Mouse (Mus musculus) heart, embryonic 14.5 days (tissue): ENCODE results near the gene Pold2. TPM values are rescaled to one million over a fixed set of nuclear protein-coding genes. Genes with fewer than 3 reads are reported as not detected.
A peak's percentile ranks its signal among the peaks of the same experiment; 100 is the strongest.

ENCODE experiments used
- ATAC-seq: fragments of 200-750 bp; cut with Nextera tagmentation; 2 replicates; pipeline ENCODE4 v1.8.0; 2017; ENCODE audit warnings: low read depth, moderate TSS enrichment; ENCODE audit not compliant: insufficient number of reproducible peaks, insufficient read depth, low FRiP score
- H3K27ac ChIP-seq, 2 experiments: fragments of 200-500 bp in 1 of 2; fragments of 300-500 bp in 1 of 2; sonication (generic) in 1 of 2; replicated peaks in 1 of 2; 2 replicates each; pipeline ENCODE4 v1.5.1; 2012 to 2014; ENCODE audit warnings: low read depth in 2 of 2, low read length in 2 of 2, control low read depth in 1 of 2, mild to moderate bottlenecking in 1 of 2, mixed read lengths in 1 of 2; ENCODE audit not compliant: control insufficient read depth in 1 of 2, insufficient read depth in 1 of 2
- H3K27me3 ChIP-seq: fragments of 300-500 bp; sonication (generic); 2 replicates; pipeline ENCODE4 v1.6.1; 2014; ENCODE audit warnings: mild to moderate bottlenecking, low read length, control low read depth; ENCODE audit not compliant: control insufficient read depth, insufficient read depth
- H3K36me3 ChIP-seq: fragments of 300-500 bp; sonication (generic); 2 replicates; pipeline ENCODE4 v1.6.1; 2014; ENCODE audit warnings: mild to moderate bottlenecking, control low read depth, low read length, mixed read lengths; ENCODE audit not compliant: control insufficient read depth, insufficient read depth
- H3K4me1 ChIP-seq, 2 experiments: fragments of 200-500 bp in 1 of 2; fragments of 300-500 bp in 1 of 2; sonication (generic) in 1 of 2; 2 replicates each; pipeline ENCODE4 v1.6.1; 2012 to 2014; ENCODE audit warnings: low read length in 2 of 2, control low read depth in 1 of 2, mixed read lengths in 1 of 2; ENCODE audit not compliant: control insufficient read depth in 2 of 2, insufficient read depth in 2 of 2
- H3K4me2 ChIP-seq: fragments of 300-500 bp; sonication (generic); 2 replicates; pipeline ENCODE4 v1.6.1; 2014; ENCODE audit warnings: mild to moderate bottlenecking, low read length
- H3K4me3 ChIP-seq, 2 experiments: fragments of 200-500 bp in 1 of 2; fragments of 300-500 bp in 1 of 2; sonication (generic) in 1 of 2; 2 replicates each; pipeline ENCODE4 v1.5.1; 2012 to 2014; ENCODE audit warnings: low read length in 2 of 2, mild to moderate bottlenecking in 2 of 2, control low read depth in 1 of 2, low read depth in 1 of 2, moderate library complexity in 1 of 2; ENCODE audit not compliant: control insufficient read depth in 1 of 2, insufficient read depth in 1 of 2
- H3K9ac ChIP-seq: fragments of 300-500 bp; sonication (generic); 2 replicates; pipeline ENCODE4 v1.6.1; 2014; ENCODE audit warnings: mild to moderate bottlenecking, low read length
- H3K9me3 ChIP-seq: fragments of 300-500 bp; sonication (generic); 2 replicates; pipeline ENCODE4 v1.6.1; 2016; ENCODE audit warnings: low read length, control low read depth; ENCODE audit not compliant: control insufficient read depth
- WGBS: fragments of 180-500 bp; shearing (Covaris S2); extraction: QIAGEN DNeasy Blood & Tissue Kit; methylation state at CpG from one replicate; pipeline ENCODE4 v1.1.7; 2014; 5-methylcytosine and 5-hydroxymethylcytosine counted together
- polyA plus RNA-seq: library from polyadenylated mRNA; unstranded; fragments of >200 nt; fragmentation: Nextera tagmentation; extraction: Ambion mirVana; gene quantifications from 2 replicates; pipeline ENCODE4 v1.2.1, GENCODE M21; 2014

Pold2 gene
- polyA plus RNA-seq, 1 experiment from 2014 or later: 77.0 TPM

DNA sequence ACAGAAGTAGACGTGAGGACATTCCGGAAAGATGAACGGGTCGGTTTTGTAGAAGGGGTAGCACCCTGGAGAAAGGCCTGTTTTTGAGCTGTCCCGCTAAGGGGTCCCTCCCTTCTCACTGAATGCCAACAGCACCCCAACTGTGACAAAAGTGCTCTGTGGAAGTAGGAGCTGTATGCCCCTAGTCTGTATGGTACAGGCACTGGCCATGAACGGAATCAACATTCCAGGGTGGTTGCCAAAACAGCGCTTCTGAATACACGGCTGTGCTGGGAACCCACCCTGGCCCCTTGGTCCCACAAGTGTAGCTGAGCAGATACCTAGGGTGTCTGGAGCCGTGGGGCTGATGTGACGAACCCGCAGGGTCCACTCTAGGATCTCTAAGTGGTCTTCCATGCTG is 5.4 kb downstream of the Pold2 start:
- Histone ChIP-seq H3K4me2 (no peak overlapping the region), H3K4me1 (peaks cover 0 to 12% of the 10 kb centered on the region in 2 experiments; a peak in 2 of 4 replicates), H3K9me3 (no peaks in the 10 kb centered on the region), H3K36me3 (peaks cover 82% of the 10 kb centered on the region), H3K9ac (no peak overlapping the region), H3K4me3 (no peak overlapping the region), H3K27ac (no peak overlapping the region), H3K27me3 (no peaks in the 10 kb centered on the region)
- ATAC-seq: no peak
- WGBS: 93% methylated on average over 11 of the region's 11 CpGs

DNA sequence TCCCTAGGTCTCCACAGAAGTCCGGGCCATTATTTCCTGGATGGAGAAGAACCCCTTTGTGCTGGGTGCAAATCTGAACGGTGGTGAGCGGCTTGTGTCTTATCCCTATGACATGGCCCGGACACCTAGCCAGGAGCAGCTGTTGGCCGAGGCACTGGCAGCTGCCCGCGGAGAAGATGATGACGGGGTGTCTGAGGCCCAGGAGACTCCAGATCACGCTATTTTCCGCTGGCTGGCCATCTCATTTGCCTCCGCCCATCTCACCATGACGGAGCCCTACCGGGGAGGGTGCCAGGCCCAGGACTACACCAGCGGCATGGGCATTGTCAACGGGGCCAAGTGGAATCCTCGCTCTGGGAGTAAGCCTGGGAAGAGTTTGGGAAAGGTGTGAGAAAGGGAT is 8.0 kb downstream of the Pold2 start:
- no peak for ATAC-seq
- no peak overlapping the region for H3K9ac ChIP-seq
- no peak overlapping the region for H3K4me2 ChIP-seq
- WGBS: 81% methylated on average over 16 of the region's 16 CpGs
- H3K27ac ChIP-seq: no peak overlapping the region
- peaks cover 68% of the 10 kb centered on the region for H3K36me3 ChIP-seq
- no peaks in the 10 kb centered on the region for H3K9me3 ChIP-seq
- no peaks in the 10 kb centered on the region for H3K4me1 ChIP-seq
- H3K4me3 ChIP-seq: no peak overlapping the region
- H3K27me3 ChIP-seq: no peaks in the 10 kb centered on the region

- H3K9ac ChIP-seq: no peak overlapping the region
- no peaks in the 10 kb centered on the region for H3K27me3 ChIP-seq
- H3K36me3 ChIP-seq: peaks cover 60% of the 10 kb centered on the region
- no peaks in the 10 kb centered on the region for H3K9me3 ChIP-seq
- H3K27ac ChIP-seq: no peak overlapping the region
- no peaks in the 10 kb centered on the region for H3K4me1 ChIP-seq
- WGBS: 90% methylated on average over 16 of the region's 16 CpGs
- no peak overlapping the region for H3K4me3 ChIP-seq
- no peak for ATAC-seq
- no peak overlapping the region for H3K4me2 ChIP-seq
These were observed 8.8 kb downstream of the Pold2 start for GRCm38 (mm10) chr11:5869331-5869730.

GRCm38 (mm10) chr11:5868324-5868723 is 9.8 kb downstream of the Pold2 start:
- no peak for ATAC-seq
- WGBS: 87% methylated on average over 12 of the region's 12 CpGs
- no peak overlapping the region for H3K4me2 ChIP-seq
- no peak overlapping the region for H3K9ac ChIP-seq
- H3K9me3 ChIP-seq: no peaks in the 10 kb centered on the region
- H3K4me1 ChIP-seq: no peaks in the 10 kb centered on the region
- H3K27ac ChIP-seq: no peak overlapping the region
- peaks cover 50% of the 10 kb centered on the region for H3K36me3 ChIP-seq
- no peak overlapping the region for H3K4me3 ChIP-seq
- no peaks in the 10 kb centered on the region for H3K27me3 ChIP-seq

- Histone ChIP-seq H3K9me3 (no peaks in the 10 kb centered on the region), H3K4me3 (no peak overlapping the region), H3K27me3 (no peaks in the 10 kb centered on the region), H3K4me1 (peaks cover 8 to 9% of the 10 kb centered on the region in 2 experiments), H3K36me3 (peaks cover 39% of the 10 kb centered on the region), H3K4me2 (no peak overlapping the region), H3K27ac (no peak overlapping the region), H3K9ac (no peak overlapping the region)
- no peak for ATAC-seq
- 88% methylated on average over 2 of the region's 2 CpGs for WGBS
These were observed 10.9 kb downstream of the Pold2 start for GRCm38 (mm10) chr11:5867196-5867595.

DNA sequence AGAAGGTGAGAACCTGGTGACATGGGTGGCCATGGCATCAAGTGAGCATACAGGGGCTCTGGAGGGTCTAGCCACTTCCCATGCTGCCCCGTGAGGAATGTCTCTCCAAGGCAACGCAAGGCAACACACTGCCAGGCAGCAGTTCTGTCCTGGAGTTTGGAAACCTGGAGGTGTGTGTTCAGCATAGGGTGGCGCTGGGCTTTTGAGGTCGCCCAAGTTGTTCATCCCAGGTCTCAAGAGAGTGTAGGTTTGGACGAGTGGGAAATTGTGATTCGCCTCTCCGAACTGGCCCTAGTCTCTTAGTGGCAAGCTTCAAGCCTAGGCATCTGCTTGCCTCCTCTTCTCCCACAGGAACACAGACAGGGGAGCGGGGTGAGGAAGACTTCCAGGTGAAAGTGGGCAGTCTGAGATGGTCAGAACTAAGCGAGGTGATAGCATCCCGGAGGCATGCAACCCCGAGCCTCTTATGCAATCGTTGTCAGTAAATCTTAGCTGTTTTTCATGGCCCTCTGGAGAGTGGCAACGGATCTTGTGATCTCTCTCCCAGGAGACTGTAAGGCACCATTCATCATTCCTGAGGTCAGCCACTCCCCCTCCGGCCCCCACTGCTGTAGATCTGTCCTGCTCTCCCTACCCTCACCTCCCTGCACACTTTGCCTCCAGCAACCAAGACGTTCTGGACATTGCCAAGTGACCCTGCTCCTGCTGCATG is 15.5 kb downstream of the Pold2 start:
- WGBS: 13% methylated on average over 15 of the region's 15 CpGs
- Histone ChIP-seq H3K9me3 (peaks cover 3% of the 10 kb centered on the region; the same call in 1 of the 2 replicates), H3K27ac (no peak overlapping the region), H3K27me3 (0 out of 2 replicates have a peak, but pooled peaks cover 5% of the 10 kb centered on the region), H3K4me3 (peak overlapping the region; percentile 50 to 61), H3K9ac (peak overlapping the region; percentile 70), H3K4me1 (peaks cover 17 to 24% of the 10 kb centered on the region in 2 experiments), H3K36me3 (peaks cover 1% of the 10 kb centered on the region; the same call in 1 of the 2 replicates), H3K4me2 (peak overlapping the region; percentile 86)
- no peak for ATAC-seq

DNA sequence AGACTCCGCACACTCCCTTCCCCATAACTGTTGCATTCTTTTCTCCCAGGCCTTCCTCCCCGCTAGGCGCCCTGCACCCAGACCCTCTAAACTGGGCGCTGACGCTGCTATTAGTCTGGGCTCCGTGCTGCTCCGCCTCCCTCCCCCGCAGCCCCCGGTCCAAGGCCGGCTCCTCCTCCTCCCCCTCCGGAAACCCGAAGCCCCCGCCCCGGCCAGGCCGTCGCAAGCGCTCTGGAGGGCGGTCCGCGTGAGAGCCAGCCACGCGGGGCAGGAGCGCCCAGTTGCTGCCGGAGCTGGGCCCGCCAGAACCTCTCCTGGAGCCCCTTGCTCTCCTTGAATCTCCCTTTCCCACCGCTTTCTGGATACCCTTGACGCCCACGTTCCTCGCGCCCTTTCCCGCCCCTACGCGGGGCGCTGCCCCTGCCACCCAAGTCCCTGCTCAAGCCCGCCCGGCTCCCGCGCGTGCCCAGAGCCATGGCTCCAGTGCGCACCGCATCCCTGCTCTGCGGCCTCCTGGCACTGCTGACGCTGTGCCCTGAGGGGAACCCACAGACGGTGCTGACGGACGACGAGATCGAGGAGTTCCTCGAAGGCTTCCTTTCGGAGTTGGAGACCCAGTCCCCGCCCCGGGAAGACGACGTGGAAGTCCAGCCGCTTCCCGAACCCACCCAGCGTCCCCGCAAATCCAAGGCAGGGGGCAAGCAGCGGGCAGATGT is 16.3 kb downstream of the Pold2 start, which contains the start of gene Aebp1:
Gene Aebp1, plus strand, starts transcription at position 270 of the 716 bp plus-strand sequence.
- peak; percentile 32; the same call in 1 of the 2 replicates for ATAC-seq
- Histone ChIP-seq H3K4me2 (peak within 1 kb of the TSS; percentile 86), H3K27me3 (0 out of 2 replicates have a peak, but pooled peaks cover 5% of the 10 kb centered on the region), H3K9me3 (peaks cover 3% of the 10 kb centered on the region; the same call in 1 of the 2 replicates), H3K27ac (peak within 1 kb of the TSS; percentile 5; a peak in 1 of 4 replicates), H3K36me3 (no peaks in the 10 kb centered on the region; the same call in 1 of the 2 replicates), H3K4me3 (peak within 1 kb of the TSS; percentile 50 to 61), H3K9ac (peak within 1 kb of the TSS; percentile 70), H3K4me1 (peaks cover 17 to 24% of the 10 kb centered on the region in 2 experiments)
- WGBS: 1% methylated on average over 49 of the region's 59 CpGs
